Mouse (Mus musculus): ENCODE measurements at regions not wholly inside any gene's neighbourhood (a gene's known extent, or its start where the extent isn't known, plus 50 kb on each side); places are given as distances from the start of the nearest gene placed in this dataset.

DNA sequence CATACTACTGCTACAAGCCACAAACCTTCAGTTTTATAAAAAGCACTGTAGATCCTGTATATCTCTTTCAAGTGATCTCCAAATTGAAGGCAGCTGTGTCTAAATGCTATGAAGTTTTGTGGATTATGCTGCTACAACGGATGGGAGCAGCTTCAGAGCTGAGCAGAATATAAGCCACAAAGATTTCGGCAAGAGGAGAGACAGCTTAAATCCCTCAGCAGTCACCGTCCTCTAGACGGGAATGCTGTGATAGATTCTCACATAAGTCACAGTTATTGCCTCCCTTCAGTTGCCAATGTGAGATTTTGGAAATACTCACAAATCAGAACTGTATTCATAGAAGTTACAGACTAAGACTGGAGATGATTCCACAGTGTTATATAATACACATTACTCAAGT is 76.3 kb upstream of the Ccdc85a start:
- no peaks in the 10 kb centered on the region; the same call in 1 of the 2 replicates for H3K4me1 ChIP-seq (ENCODE audit: control insufficient read depth, insufficient read depth, low read length)
- no peak overlapping the region for H3K27ac ChIP-seq (ENCODE audit: control insufficient read depth, insufficient read depth, low read depth, low read length)
- no peak for TF ChIP-seq CTCF (IDR thresholded peaks at IDR 0.05; ENCODE audit: control insufficient read depth, insufficient read depth, insufficient replicate concordance, low read depth, low read length)
- no peak for TF ChIP-seq POLR2A (IDR thresholded peaks at IDR 0.05; ENCODE audit: control insufficient read depth, low read depth, low read length)
- H3K36me3 ChIP-seq (ENCODE audit: control insufficient read depth, insufficient read depth, low read length): no peaks in the 10 kb centered on the region
- no peak overlapping the region for H3K4me3 ChIP-seq (ENCODE audit: control insufficient read depth, low read depth, low read length)
- H3K27me3 ChIP-seq (ENCODE audit: control insufficient read depth, insufficient read depth, low read length): no peaks in the 10 kb centered on the region

DNA sequence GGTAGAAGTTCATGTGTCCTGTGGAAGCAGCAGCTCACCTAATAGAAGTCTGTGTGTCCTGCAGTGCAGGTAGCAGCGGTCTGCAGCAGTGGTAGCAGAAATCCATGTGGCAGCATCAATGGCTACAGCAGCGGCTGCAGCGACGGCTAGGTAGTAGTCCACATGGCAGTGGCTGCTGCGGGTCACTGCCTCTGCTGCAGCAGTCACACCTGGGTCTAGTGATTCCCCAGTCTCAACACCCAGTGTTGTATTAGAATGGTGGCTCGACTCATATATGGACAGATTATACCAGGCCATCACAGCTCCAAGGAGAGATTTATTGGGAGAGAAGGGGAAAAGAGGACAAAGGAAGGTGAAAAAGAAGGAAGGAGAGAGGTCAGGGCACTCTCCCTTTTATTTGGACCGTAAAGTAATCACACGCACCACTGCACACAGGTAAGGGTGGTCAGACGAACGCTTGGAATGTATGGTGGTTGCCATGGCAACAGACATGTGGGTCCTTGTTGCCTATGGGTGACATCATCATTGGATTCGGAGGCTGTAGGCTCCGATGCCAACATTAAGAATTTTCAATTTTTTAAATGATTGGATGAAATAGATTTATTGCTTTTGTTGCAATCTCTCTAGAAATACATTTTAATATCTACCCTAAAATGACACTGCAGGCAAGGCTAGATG is 71.2 kb upstream of the Ccdc85a start:
- H3K27me3 ChIP-seq (ENCODE audit: control insufficient read depth, insufficient read depth, low read length): no peaks in the 10 kb centered on the region
- H3K4me3 ChIP-seq (ENCODE audit: control insufficient read depth, low read depth, low read length): peak overlapping the region; percentile 63
- H3K36me3 ChIP-seq (ENCODE audit: control insufficient read depth, insufficient read depth, low read length): no peaks in the 10 kb centered on the region
- H3K4me1 ChIP-seq (ENCODE audit: control insufficient read depth, insufficient read depth, low read length): no peaks in the 10 kb centered on the region; the same call in 1 of the 2 replicates
- no peak overlapping the region for H3K27ac ChIP-seq (ENCODE audit: control insufficient read depth, insufficient read depth, low read depth, low read length)
- TF ChIP-seq CTCF (IDR thresholded peaks at IDR 0.05; ENCODE audit: control insufficient read depth, insufficient read depth, insufficient replicate concordance, low read depth, low read length) (no peak), POLR2A (IDR thresholded peaks at IDR 0.05; ENCODE audit: control insufficient read depth, low read depth, low read length) (peak; percentile 45; the same call in 1 of the 2 replicates)

DNA sequence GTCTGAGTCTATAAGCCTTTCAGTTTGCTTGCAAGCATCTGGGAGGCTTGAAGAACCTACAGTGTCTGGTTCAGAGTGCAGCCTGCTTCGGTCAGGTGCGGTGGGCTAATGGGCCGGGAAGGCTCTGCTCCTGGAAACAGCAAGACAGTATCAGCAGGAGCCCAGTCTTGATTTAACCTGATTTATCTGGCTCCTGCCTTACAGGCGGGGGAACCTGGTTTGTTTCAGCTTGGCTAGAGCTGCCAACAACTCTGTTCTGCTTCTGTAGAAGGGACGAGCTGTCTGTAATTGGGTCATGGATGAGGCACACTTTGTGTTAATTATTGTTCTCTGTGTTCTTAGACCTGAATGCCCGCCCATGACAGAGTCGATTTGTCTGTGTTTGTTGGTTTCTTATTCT is 65.3 kb upstream of the Ccdc85a start:
- no peaks in the 10 kb centered on the region for H3K36me3 ChIP-seq (ENCODE audit: control insufficient read depth, insufficient read depth, low read length)

GRCm38 (mm10) chr11:28648916-28649315 is 64.8 kb upstream of the Ccdc85a start:
- Histone ChIP-seq H3K27ac (ENCODE audit: control insufficient read depth, insufficient read depth, low read depth, low read length) (no peak overlapping the region), H3K4me3 (ENCODE audit: control insufficient read depth, low read depth, low read length) (no peak overlapping the region), H3K36me3 (ENCODE audit: control insufficient read depth, insufficient read depth, low read length) (no peaks in the 10 kb centered on the region), H3K27me3 (ENCODE audit: control insufficient read depth, insufficient read depth, low read length) (no peaks in the 10 kb centered on the region), H3K4me1 (ENCODE audit: control insufficient read depth, insufficient read depth, low read length) (no peaks in the 10 kb centered on the region)
- TF ChIP-seq CTCF (IDR thresholded peaks at IDR 0.05; ENCODE audit: control insufficient read depth, insufficient read depth, insufficient replicate concordance, low read depth, low read length) (no peak), POLR2A (IDR thresholded peaks at IDR 0.05; ENCODE audit: control insufficient read depth, low read depth, low read length) (no peak)

More for the DNA sequence above, 65.3 kb upstream of the Ccdc85a start:
- no peaks in the 10 kb centered on the region for H3K4me1 ChIP-seq (ENCODE audit: control insufficient read depth, insufficient read depth, low read length)
- no peak overlapping the region for H3K27ac ChIP-seq (ENCODE audit: control insufficient read depth, insufficient read depth, low read depth, low read length)
- H3K4me3 ChIP-seq (ENCODE audit: control insufficient read depth, low read depth, low read length): no peak overlapping the region
- TF ChIP-seq POLR2A (IDR thresholded peaks at IDR 0.05; ENCODE audit: control insufficient read depth, low read depth, low read length): no peak
- no peak for TF ChIP-seq CTCF (IDR thresholded peaks at IDR 0.05; ENCODE audit: control insufficient read depth, insufficient read depth, insufficient replicate concordance, low read depth, low read length)
- no peaks in the 10 kb centered on the region for H3K27me3 ChIP-seq (ENCODE audit: control insufficient read depth, insufficient read depth, low read length)

DNA sequence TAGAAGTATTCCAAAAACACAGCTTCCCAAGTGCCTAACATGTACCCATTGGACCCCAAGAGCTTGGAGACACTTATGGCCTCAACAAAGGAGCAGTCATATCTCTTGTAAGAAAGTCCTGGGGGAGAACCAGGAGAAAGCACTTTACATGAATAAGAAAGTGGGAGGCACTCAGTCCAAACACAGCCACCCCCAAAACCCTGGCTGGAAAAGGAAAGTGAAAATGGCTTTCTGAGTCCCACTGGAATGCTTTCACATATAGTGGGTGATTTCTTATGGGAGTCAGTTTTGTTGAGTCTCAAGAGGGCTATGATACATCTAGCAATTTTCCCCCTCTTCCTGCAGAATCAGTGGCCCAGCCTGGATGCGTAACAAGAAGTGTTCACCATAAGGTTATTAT is 55.0 kb upstream of the Ccdc85a start:
- Histone ChIP-seq H3K27me3 (ENCODE audit: control insufficient read depth, insufficient read depth, low read length) (no peaks in the 10 kb centered on the region), H3K4me3 (ENCODE audit: control insufficient read depth, low read depth, low read length) (no peak overlapping the region), H3K27ac (ENCODE audit: control insufficient read depth, insufficient read depth, low read depth, low read length) (no peak overlapping the region), H3K36me3 (ENCODE audit: control insufficient read depth, insufficient read depth, low read length) (no peaks in the 10 kb centered on the region), H3K4me1 (ENCODE audit: control insufficient read depth, insufficient read depth, low read length) (no peaks in the 10 kb centered on the region)
- TF ChIP-seq POLR2A (IDR thresholded peaks at IDR 0.05; ENCODE audit: control insufficient read depth, low read depth, low read length) (no peak), CTCF (IDR thresholded peaks at IDR 0.05; ENCODE audit: control insufficient read depth, insufficient read depth, insufficient replicate concordance, low read depth, low read length) (no peak)

DNA sequence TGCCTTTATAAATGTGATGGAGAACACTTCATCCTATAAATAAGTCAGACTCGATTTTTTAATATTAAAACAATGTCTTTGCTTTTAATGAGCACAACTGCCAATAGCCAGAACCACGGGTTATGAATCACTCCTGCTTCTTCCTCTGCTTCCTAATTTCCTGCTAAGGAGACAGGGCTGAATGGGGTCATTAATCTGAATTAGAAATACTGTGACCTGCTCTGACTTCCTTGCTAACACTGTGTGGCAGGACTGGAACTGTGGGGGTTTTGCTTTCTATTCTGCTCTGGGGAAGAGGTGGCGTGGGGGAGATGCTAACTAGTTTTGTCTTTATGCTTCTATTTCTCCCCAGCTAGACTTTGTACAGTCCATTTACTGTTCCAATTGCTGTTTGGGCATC is 52.6 kb upstream of the Ccdc85a start:
- no peak overlapping the region for H3K27ac ChIP-seq (ENCODE audit: control insufficient read depth, insufficient read depth, low read depth, low read length)
- H3K36me3 ChIP-seq (ENCODE audit: control insufficient read depth, insufficient read depth, low read length): no peaks in the 10 kb centered on the region
- H3K27me3 ChIP-seq (ENCODE audit: control insufficient read depth, insufficient read depth, low read length): no peaks in the 10 kb centered on the region
- TF ChIP-seq CTCF (IDR thresholded peaks at IDR 0.05; ENCODE audit: control insufficient read depth, insufficient read depth, insufficient replicate concordance, low read depth, low read length): no peak
- no peak for TF ChIP-seq POLR2A (IDR thresholded peaks at IDR 0.05; ENCODE audit: control insufficient read depth, low read depth, low read length)
- H3K4me3 ChIP-seq (ENCODE audit: control insufficient read depth, low read depth, low read length): no peak overlapping the region
- no peaks in the 10 kb centered on the region for H3K4me1 ChIP-seq (ENCODE audit: control insufficient read depth, insufficient read depth, low read length)

Data from testis, adult 2 months (tissue).